Mouse (Mus musculus) myocyte (in vitro differentiated cells): ENCODE measurements around the gene Rbfox2. TPM values are rescaled to one million over a fixed set of nuclear protein-coding genes. Genes with fewer than 3 reads are reported as not detected.

Experiments used
- H3K27me3 ChIP-seq: one replicate; pipeline ENCODE4 v1.6.1; 2011; ENCODE audit not compliant: control insufficient read depth, insufficient read depth, insufficient read length
- H3K36me3 ChIP-seq: one replicate; pipeline ENCODE4 v1.6.1; 2011; ENCODE audit not compliant: control insufficient read depth, insufficient read depth
- H3K4me2 ChIP-seq: one replicate; pipeline ENCODE4 v1.6.1; 2011; ENCODE audit warnings: low read depth, control low read depth
- H3K4me3 ChIP-seq: one replicate; pipeline ENCODE4 v1.5.1; 2011; ENCODE audit warnings: mild to moderate bottlenecking, control low read depth, moderate library complexity
- H3K79me2 ChIP-seq: one replicate; pipeline ENCODE4 v1.6.1; 2011; ENCODE audit not compliant: control insufficient read depth, insufficient read depth
- H3ac ChIP-seq: one replicate; pipeline ENCODE4 v1.6.1; 2011; ENCODE audit not compliant: control insufficient read depth, insufficient read length
- CEBPB ChIP-seq: IDR thresholded peaks from 2 replicates; pipeline ENCODE4 v1.6.1; 2011; ENCODE audit warnings: mild to moderate bottlenecking, moderate library complexity; ENCODE audit not compliant: poor library complexity, insufficient read depth, severe bottlenecking
- E2F4 ChIP-seq: IDR thresholded peaks from one replicate; pipeline ENCODE4 v1.6.1; 2011; ENCODE audit warnings: mild to moderate bottlenecking, control low read depth, moderate library complexity; ENCODE audit not compliant: insufficient read depth
- MAX ChIP-seq: IDR thresholded peaks from one replicate; pipeline ENCODE4 v1.6.1; 2011; ENCODE audit warnings: low read depth, mild to moderate bottlenecking, control low read depth
- MYOD1 ChIP-seq, 3 experiments: IDR thresholded peaks; one replicate each; pipeline ENCODE4 v1.6.1; 2011; ENCODE audit warnings: control low read depth in 2 of 3, low read depth in 2 of 3, mild to moderate bottlenecking in 2 of 3, moderate library complexity in 1 of 3; ENCODE audit not compliant: insufficient read length in 2 of 3, control insufficient read depth in 1 of 3
- MYOG ChIP-seq, 3 experiments: IDR thresholded peaks; one replicate each; pipeline ENCODE4 v1.6.1; 2011; ENCODE audit warnings: control low read depth in 2 of 3, low read depth in 2 of 3, mild to moderate bottlenecking in 2 of 3; ENCODE audit not compliant: insufficient read length in 2 of 3, control insufficient read depth in 1 of 3, insufficient read depth in 1 of 3
- POLR2A ChIP-seq: IDR thresholded peaks from one replicate; pipeline ENCODE4 v1.6.1; 2011; ENCODE audit warnings: low read depth, mild to moderate bottlenecking, control low read depth, moderate library complexity; ENCODE audit not compliant: insufficient read length
- POLR2AphosphoS2 ChIP-seq: IDR thresholded peaks from one replicate; pipeline ENCODE4 v1.6.1; 2011; ENCODE audit warnings: low read depth, control low read depth; ENCODE audit not compliant: insufficient read length
- REST ChIP-seq: IDR thresholded peaks from one replicate; pipeline ENCODE4 v1.6.1; 2011; ENCODE audit warnings: mild to moderate bottlenecking, control low read depth, moderate library complexity; ENCODE audit not compliant: insufficient read depth, insufficient read length
- SRF ChIP-seq: IDR thresholded peaks from one replicate; pipeline ENCODE4 v1.6.1; 2011; ENCODE audit warnings: low read depth; ENCODE audit not compliant: control insufficient read depth, insufficient read length
- TCF12 ChIP-seq: IDR thresholded peaks from one replicate; pipeline ENCODE4 v1.6.1; 2011; ENCODE audit warnings: mild to moderate bottlenecking, control low read depth; ENCODE audit not compliant: poor library complexity, insufficient read depth, severe bottlenecking
- TCF3 ChIP-seq: IDR thresholded peaks from one replicate; pipeline ENCODE4 v1.6.1; 2011; ENCODE audit warnings: low read depth, control low read depth; ENCODE audit not compliant: insufficient read length
- USF1 ChIP-seq: IDR thresholded peaks from one replicate; pipeline ENCODE4 v1.6.1; 2011; ENCODE audit warnings: low read depth, mild to moderate bottlenecking, control low read depth, moderate library complexity
- polyA plus RNA-seq: library from polyadenylated mRNA; unstranded; fragments of >200 nt; fragmentation: generic; extraction: Trizol; gene quantifications from one replicate; pipeline ENCODE4 v1.2.1, GENCODE M21; 2012; ENCODE audit warnings: missing spikeins

The Rbfox2 gene
- polyA plus RNA-seq, 1 experiment: 136 TPM

GRCm38 (mm10) chr15:77174018-77174417 lies 132.8 kb downstream of the Rbfox2 start:
- H3K36me3 ChIP-seq: no peaks in the 10 kb centered on the region
- H3K27me3 ChIP-seq: no peaks in the 10 kb centered on the region
- no peak for TF ChIP-seq USF1
- TF ChIP-seq CEBPB: no peak
- TF ChIP-seq MYOG (IDR thresholded peaks at IDR 0.05; ENCODE audit: control insufficient read depth in 1 of 3, insufficient read depth in 1 of 3, insufficient read length in 2 of 3, low read depth in 2 of 3): no peak
- TF ChIP-seq MYOD1 (IDR thresholded peaks at IDR 0.05; ENCODE audit: control insufficient read depth in 1 of 3, insufficient read length in 2 of 3, low read depth in 2 of 3): no peak
- no peak for TF ChIP-seq REST
- TF ChIP-seq E2F4: no peak
- TF ChIP-seq POLR2A: no peak
- TF ChIP-seq POLR2AphosphoS2: no peak
- no peak for TF ChIP-seq TCF12
- TF ChIP-seq SRF: no peak
- TF ChIP-seq MAX: no peak
- no peak for TF ChIP-seq TCF3
- H3K4me2 ChIP-seq: no peak overlapping the region
- no peak overlapping the region for H3K4me3 ChIP-seq
- H3K79me2 ChIP-seq: peaks cover 62% of the 10 kb centered on the region
- H3ac ChIP-seq: no peak overlapping the region

- no peaks in the 10 kb centered on the region for H3K36me3 ChIP-seq
- H3K4me3 ChIP-seq: no peak overlapping the region
- no peak for TF ChIP-seq CEBPB
- no peak for TF ChIP-seq POLR2A
- TF ChIP-seq USF1: no peak
- no peak for TF ChIP-seq POLR2AphosphoS2
- TF ChIP-seq TCF3: no peak
- no peak for TF ChIP-seq TCF12
- no peak for TF ChIP-seq MYOG (IDR thresholded peaks at IDR 0.05; ENCODE audit: control insufficient read depth in 1 of 3, insufficient read depth in 1 of 3, insufficient read length in 2 of 3, low read depth in 2 of 3)
- TF ChIP-seq MAX: no peak
- no peak for TF ChIP-seq MYOD1 (IDR thresholded peaks at IDR 0.05; ENCODE audit: control insufficient read depth in 1 of 3, insufficient read length in 2 of 3, low read depth in 2 of 3)
- TF ChIP-seq REST: no peak
- no peak for TF ChIP-seq SRF
- no peak for TF ChIP-seq E2F4
- H3K27me3 ChIP-seq: no peaks in the 10 kb centered on the region
- no peak overlapping the region for H3K4me2 ChIP-seq
- no peak overlapping the region for H3ac ChIP-seq
- peaks cover 57% of the 10 kb centered on the region for H3K79me2 ChIP-seq
Measured at GRCm38 (mm10) chr15:77172414-77172813, 134.4 kb downstream of the Rbfox2 start.

- no peak overlapping the region for H3K4me3 ChIP-seq
- no peaks in the 10 kb centered on the region for H3K27me3 ChIP-seq
- H3K36me3 ChIP-seq: no peaks in the 10 kb centered on the region
- H3K79me2 ChIP-seq: peaks cover 68% of the 10 kb centered on the region
- no peak overlapping the region for H3K4me2 ChIP-seq
- no peak for TF ChIP-seq TCF3
- TF ChIP-seq REST: no peak
- TF ChIP-seq E2F4: no peak
- TF ChIP-seq MAX: no peak
- no peak for TF ChIP-seq USF1
- no peak for TF ChIP-seq CEBPB
- TF ChIP-seq POLR2AphosphoS2: no peak
- no peak for TF ChIP-seq MYOD1 (IDR thresholded peaks at IDR 0.05; ENCODE audit: control insufficient read depth in 1 of 3, insufficient read length in 2 of 3, low read depth in 2 of 3)
- no peak for TF ChIP-seq TCF12
- no peak for TF ChIP-seq SRF
- no peak for TF ChIP-seq POLR2A
- TF ChIP-seq MYOG (IDR thresholded peaks at IDR 0.05; ENCODE audit: control insufficient read depth in 1 of 3, insufficient read depth in 1 of 3, insufficient read length in 2 of 3, low read depth in 2 of 3): no peak
- H3ac ChIP-seq: no peak overlapping the region
Measured at GRCm38 (mm10) chr15:77168781-77169180, 138.0 kb downstream of the Rbfox2 start.

GRCm38 (mm10) chr15:77166225-77166732 lies 140.5 kb downstream of the Rbfox2 start:
- H3K4me2 ChIP-seq: no peak overlapping the region
- H3ac ChIP-seq: no peak overlapping the region
- no peaks in the 10 kb centered on the region for H3K36me3 ChIP-seq
- no peak overlapping the region for H3K4me3 ChIP-seq
- peaks cover 58% of the 10 kb centered on the region for H3K79me2 ChIP-seq
- no peaks in the 10 kb centered on the region for H3K27me3 ChIP-seq
- TF ChIP-seq POLR2A (no peak), TCF12 (no peak), USF1 (no peak)

GRCm38 (mm10) chr15:77163336-77163735 lies 143.5 kb downstream of the Rbfox2 start:
- Histone ChIP-seq H3K4me2 (peak overlapping the region; percentile 82), H3K36me3 (no peaks in the 10 kb centered on the region)
- TF ChIP-seq POLR2A (no peak), POLR2AphosphoS2 (peak; percentile 31), MYOD1 (IDR thresholded peaks at IDR 0.05; ENCODE audit: control insufficient read depth in 1 of 3, insufficient read length in 2 of 3, low read depth in 2 of 3) (peak; percentile 96 to 97 (median 97)), TCF12 (peak; percentile 99), MAX (no peak), TCF3 (peak; percentile 92), REST (no peak), SRF (peak; percentile 84), E2F4 (no peak), MYOG (IDR thresholded peaks at IDR 0.05; ENCODE audit: control insufficient read depth in 1 of 3, insufficient read depth in 1 of 3, insufficient read length in 2 of 3, low read depth in 2 of 3) (peak; percentile 93 to 99 (median 97)), USF1 (no peak), CEBPB (peak; percentile 45; the same call in 1 of the 2 replicates)

More at GRCm38 (mm10) chr15:77163336-77163735, 143.5 kb downstream of the Rbfox2 start:
- H3K4me3 ChIP-seq: peak overlapping the region; percentile 45
- peaks cover 76% of the 10 kb centered on the region for H3K79me2 ChIP-seq
- H3ac ChIP-seq: no peak overlapping the region
- no peaks in the 10 kb centered on the region for H3K27me3 ChIP-seq
